Mouse (Mus musculus) CH12.LX (cell line): Measurements from ENCODE around the gene Mvp.

Experiments
- CTCF ChIP-seq, 2 experiments: IDR thresholded peaks in 1 of 2; conservative IDR thresholded peaks in 1 of 2; 2 replicates each; pipeline ENCODE4 v1.5.1; 2011 to 2012; ENCODE audit warnings: low read depth in 2 of 2, low read length in 2 of 2, improper control_type of control experiment in 1 of 2, inconsistent platforms in 1 of 2, mild to moderate bottlenecking in 1 of 2, moderate library complexity in 1 of 2
- MEF2A ChIP-seq: IDR thresholded peaks from 2 replicates; pipeline ENCODE4 v1.6.1; 2014; ENCODE audit warnings: low read depth, mild to moderate bottlenecking, inconsistent platforms, low read length, improper control_type of control experiment, borderline replicate concordance
- MXI1 ChIP-seq: IDR thresholded peaks from 2 replicates; pipeline ENCODE4 v1.6.1; 2011; ENCODE audit warnings: mild to moderate bottlenecking, low read depth, low read length, improper control_type of control experiment
- NRF1 ChIP-seq: IDR thresholded peaks from 2 replicates; pipeline ENCODE4 v1.6.1; 2014; ENCODE audit warnings: low read depth, mild to moderate bottlenecking, inconsistent platforms, low read length, improper control_type of control experiment, moderate library complexity
- RAD21 ChIP-seq: IDR thresholded peaks from 2 replicates; pipeline ENCODE4 v1.6.1; 2011; ENCODE audit warnings: low read depth, mild to moderate bottlenecking, low read length, improper control_type of control experiment, moderate library complexity
- USF1 ChIP-seq: IDR thresholded peaks from 2 replicates; pipeline ENCODE4 v1.6.1; 2014; ENCODE audit warnings: low read depth, mild to moderate bottlenecking, inconsistent platforms, low read length, improper control_type of control experiment
- ZMIZ1 ChIP-seq: IDR thresholded peaks from 2 replicates; pipeline ENCODE4 v1.6.1; 2012; ENCODE audit warnings: low read depth, mild to moderate bottlenecking, inconsistent platforms, low read length, improper control_type of control experiment

GRCm38 (mm10) chr7:126978841-126979240 lies 35.6 kb downstream of the Mvp start:
- TF ChIP-seq CTCF (conservative IDR thresholded peaks at IDR 0.05 in 1 of 2, IDR thresholded peaks at IDR 0.05 in 1 of 2; ENCODE audit: low read depth in 2 of 2, low read length in 2 of 2), result no peak
- no peak for TF ChIP-seq USF1
- TF ChIP-seq ZMIZ1, result no peak
- no peak for TF ChIP-seq RAD21
- TF ChIP-seq NRF1, result no peak
- no peak for TF ChIP-seq MXI1
- no peak for TF ChIP-seq MEF2A
